Mouse (Mus musculus) heart, embryonic 16.5 days (tissue): ENCODE data around the gene C4bp. TPM values are rescaled to one million over a fixed set of nuclear protein-coding genes. Genes with fewer than 3 reads are reported as not detected.

ENCODE experiments used
- ATAC-seq: fragments of 200-750 bp; cut with Nextera tagmentation; replicated peaks from 2 replicates; pipeline ENCODE4 v1.8.0; 2017; ENCODE audit warnings: moderate number of reproducible peaks; ENCODE audit not compliant: insufficient read depth, low FRiP score; ENCODE audit errors: extremely low read depth
- H3K27ac ChIP-seq: fragments of 300-500 bp; sonication (generic); 2 replicates; pipeline ENCODE4 v1.5.1; 2014; ENCODE audit warnings: mild to moderate bottlenecking, low read length, control low read depth, moderate library complexity
- H3K27me3 ChIP-seq: fragments of 300-500 bp; sonication (generic); 2 replicates; pipeline ENCODE4 v1.6.1; 2014; ENCODE audit warnings: low read length, mixed read lengths; ENCODE audit not compliant: control insufficient read depth, insufficient read depth
- H3K36me3 ChIP-seq: fragments of 300-500 bp; sonication (generic); 2 replicates; pipeline ENCODE4 v1.6.1; 2014; ENCODE audit not compliant: control insufficient read depth, insufficient read depth
- H3K4me1 ChIP-seq: fragments of 300-500 bp; sonication (generic); 2 replicates; pipeline ENCODE4 v1.6.1; 2014; ENCODE audit warnings: low read length, mixed read lengths; ENCODE audit not compliant: control insufficient read depth, insufficient read depth
- H3K4me2 ChIP-seq: fragments of 300-500 bp; sonication (generic); 2 replicates; pipeline ENCODE4 v1.6.1; 2014; ENCODE audit warnings: low read depth, mild to moderate bottlenecking, control low read depth, low read length
- H3K4me3 ChIP-seq: fragments of 300-500 bp; sonication (generic); 2 replicates; pipeline ENCODE4 v1.5.1; 2014; ENCODE audit warnings: mild to moderate bottlenecking, control low read depth, low read length
- H3K9ac ChIP-seq: fragments of 300-500 bp; sonication (generic); 2 replicates; pipeline ENCODE4 v1.6.1; 2014; ENCODE audit warnings: low read length, control low read depth
- H3K9me3 ChIP-seq: fragments of 300-500 bp; sonication (generic); replicated peaks from 2 replicates; pipeline ENCODE4 v1.6.1; 2016; ENCODE audit warnings: low read length; ENCODE audit not compliant: control insufficient read depth
- WGBS: fragments of 180-500 bp; shearing (Covaris S2); extraction: QIAGEN DNeasy Blood & Tissue Kit; methylation state at CpG from one replicate; pipeline ENCODE4 v1.1.7; 2014; 5-methylcytosine and 5-hydroxymethylcytosine counted together
- polyA plus RNA-seq: library from polyadenylated mRNA; unstranded; fragments of >200 nt; fragmentation: Nextera tagmentation; extraction: Ambion mirVana; gene quantifications from 2 replicates; pipeline ENCODE4 v1.2.1, GENCODE M21; 2015

C4bp gene
- not detected in 2 replicates for polyA plus RNA-seq

DNA sequence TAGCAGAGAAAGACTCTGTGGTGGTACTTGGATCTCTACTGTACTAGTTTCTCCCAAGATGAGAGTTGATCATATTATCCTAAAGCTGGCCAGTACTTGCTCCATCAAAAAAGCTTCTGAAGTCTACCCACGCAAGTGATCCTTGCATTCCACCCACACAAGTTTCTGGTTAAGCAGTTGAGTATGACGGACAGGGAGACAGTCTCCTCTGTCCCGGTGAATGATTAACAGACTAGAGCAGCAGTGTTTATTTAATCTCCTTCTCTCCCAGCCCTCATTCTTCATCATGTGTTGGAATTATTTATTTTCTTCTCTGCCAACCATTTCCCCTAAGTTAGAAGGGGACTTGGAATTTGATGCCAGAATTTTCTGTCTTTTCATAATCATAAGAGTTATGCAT is at the start of gene C4bp:
C4bp (minus strand) TSS at position 179 of the 400 bp plus-strand sequence.
- ATAC-seq = no peak
- Histone ChIP-seq H3K4me3 (no peak within 1 kb of the TSS), H3K9me3 (no peaks in the 10 kb centered on the region), H3K4me2 (no peak within 1 kb of the TSS), H3K27me3 (no peaks in the 10 kb centered on the region), H3K36me3 (no peaks in the 10 kb centered on the region), H3K9ac (no peak within 1 kb of the TSS), H3K4me1 (no peaks in the 10 kb centered on the region), H3K27ac (no peak within 1 kb of the TSS)
- 64% methylated on average over 3 of the region's 3 CpGs for WGBS

- Histone ChIP-seq H3K27me3 (no peaks in the 10 kb centered on the region), H3K4me1 (peaks cover 7% of the 10 kb centered on the region)
Observed at GRCm38 (mm10) chr1:130710283-130711080, 49.0 kb upstream of the C4bp start.

GRCm38 (mm10) chr1:130703613-130704012 is 42.2 kb upstream of the C4bp start:
- ATAC-seq = no peak
- H3K27ac ChIP-seq = no peak overlapping the region
- peaks cover 42% of the 10 kb centered on the region for H3K36me3 ChIP-seq
- no peaks in the 10 kb centered on the region for H3K9me3 ChIP-seq
- H3K4me3 ChIP-seq = no peak overlapping the region
- WGBS = 79% methylated on average over 2 of the region's 2 CpGs
- no peaks in the 10 kb centered on the region for H3K27me3 ChIP-seq
- no peaks in the 10 kb centered on the region for H3K4me1 ChIP-seq
- H3K4me2 ChIP-seq = no peak overlapping the region
- no peak overlapping the region for H3K9ac ChIP-seq

More at GRCm38 (mm10) chr1:130710283-130711080, 49.0 kb upstream of the C4bp start:
- no peak overlapping the region for H3K9ac ChIP-seq
- H3K9me3 ChIP-seq = no peaks in the 10 kb centered on the region
- no peak overlapping the region for H3K4me2 ChIP-seq
- no peak overlapping the region for H3K27ac ChIP-seq
- ATAC-seq = no peak
- WGBS = 81% methylated on average over 22 of the region's 22 CpGs
- no peak overlapping the region for H3K4me3 ChIP-seq
- H3K36me3 ChIP-seq = peaks cover 16% of the 10 kb centered on the region; the same call in 1 of the 2 replicates

- no peak overlapping the region for H3K9ac ChIP-seq
- no peak overlapping the region for H3K4me3 ChIP-seq
- no peaks in the 10 kb centered on the region for H3K27me3 ChIP-seq
- no peaks in the 10 kb centered on the region for H3K4me1 ChIP-seq
- H3K9me3 ChIP-seq = no peaks in the 10 kb centered on the region
- no peak overlapping the region for H3K4me2 ChIP-seq
- ATAC-seq = no peak
- H3K36me3 ChIP-seq = peaks cover 42% of the 10 kb centered on the region
- WGBS = 90% methylated on average over 11 of the region's 11 CpGs
- no peak overlapping the region for H3K27ac ChIP-seq
Observed at GRCm38 (mm10) chr1:130701976-130702375, 40.5 kb upstream of the C4bp start.

GRCm38 (mm10) chr1:130699937-130700633 is 38.7 kb upstream of the C4bp start:
- H3K4me2 ChIP-seq = no peak overlapping the region
- no peaks in the 10 kb centered on the region for H3K4me1 ChIP-seq
- no peaks in the 10 kb centered on the region for H3K9me3 ChIP-seq
- no peak overlapping the region for H3K4me3 ChIP-seq
- no peak; the same call in 1 of the 2 replicates for ATAC-seq
- H3K9ac ChIP-seq = no peak overlapping the region
- no peak overlapping the region for H3K27ac ChIP-seq
- H3K27me3 ChIP-seq = no peaks in the 10 kb centered on the region
- H3K36me3 ChIP-seq = peaks cover 37% of the 10 kb centered on the region
- 75% methylated on average over 10 of the region's 10 CpGs for WGBS

DNA sequence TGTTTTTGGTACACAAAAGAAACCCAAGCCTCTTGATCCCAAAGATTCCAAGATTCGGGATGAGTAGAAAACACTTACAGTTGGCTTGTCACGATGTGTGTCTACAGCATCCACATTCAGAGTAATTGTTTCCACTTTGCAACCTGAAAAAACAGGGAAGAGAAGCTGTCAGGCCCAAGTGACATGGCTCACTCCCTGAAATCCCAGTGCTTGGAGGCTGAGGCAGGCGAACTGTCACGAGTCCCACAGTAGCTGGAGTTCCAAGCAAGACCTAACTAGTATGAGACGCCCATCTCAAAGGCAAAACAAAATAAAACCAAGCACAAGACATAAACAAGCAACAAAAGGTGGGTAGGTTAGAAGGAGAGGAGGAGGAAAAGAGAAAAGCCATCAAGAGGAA is 37.2 kb upstream of the C4bp start:
- H3K4me1 ChIP-seq = no peaks in the 10 kb centered on the region
- 91% methylated on average over 5 of the region's 5 CpGs for WGBS
- no peak overlapping the region for H3K4me3 ChIP-seq
- peaks cover 37% of the 10 kb centered on the region for H3K36me3 ChIP-seq
- H3K9me3 ChIP-seq = no peaks in the 10 kb centered on the region
- no peak for ATAC-seq
- H3K27me3 ChIP-seq = no peaks in the 10 kb centered on the region
- H3K27ac ChIP-seq = no peak overlapping the region
- H3K9ac ChIP-seq = no peak overlapping the region
- H3K4me2 ChIP-seq = no peak overlapping the region

- peaks cover 2% of the 10 kb centered on the region; the same call in 1 of the 2 replicates for H3K36me3 ChIP-seq
- 31% methylated on average over 1 of the region's 1 CpGs for WGBS
- H3K4me3 ChIP-seq = no peak overlapping the region
- no peaks in the 10 kb centered on the region for H3K27me3 ChIP-seq
- no peaks in the 10 kb centered on the region for H3K4me1 ChIP-seq
- no peak for ATAC-seq
- no peaks in the 10 kb centered on the region for H3K9me3 ChIP-seq
- no peak overlapping the region for H3K4me2 ChIP-seq
- no peak overlapping the region for H3K27ac ChIP-seq
- H3K9ac ChIP-seq = no peak overlapping the region
Observed at GRCm38 (mm10) chr1:130683905-130684304, 22.5 kb upstream of the C4bp start.

- 73% methylated on average over 6 of the region's 6 CpGs for WGBS
- Histone ChIP-seq H3K9ac (no peak overlapping the region), H3K27me3 (no peaks in the 10 kb centered on the region), H3K27ac (no peak overlapping the region), H3K4me1 (no peaks in the 10 kb centered on the region), H3K4me2 (no peak overlapping the region), H3K36me3 (no peaks in the 10 kb centered on the region), H3K9me3 (no peaks in the 10 kb centered on the region), H3K4me3 (no peak overlapping the region)
- ATAC-seq = no peak
Observed at GRCm38 (mm10) chr1:130681656-130682413, 20.4 kb upstream of the C4bp start.
